Comparison of ENCODE assay signal across 25 mouse cellular contexts in genomic region chr17:7808043-7808442, GRCm38 (mm10). TPM values are rescaled to one million over a fixed set of nuclear protein-coding genes. Genes with fewer than 3 reads are reported as not detected.
"Had no signal": no experiment of that assay in that cellular context is flagged by ENCODE, and none has a peak within 500 bp of the region (broad histone marks: within the 10 kb centered on the region; RNA-seq: fewer than 3 reads in every experiment).

No protein-coding gene starts in this region.

- H3K4me1 ChIP-seq: heart, embryonic 13.5 days; heart, embryonic 15.5 days; hindbrain, embryonic 13.5 days; hindbrain, embryonic 15.5 days; kidney, embryonic 15.5 days; limb, embryonic 12.5 days; liver, embryonic 13.5 days; liver, embryonic 15.5 days had no signal

- DNase-seq: gastrocnemius, postnatal 10 days; heart, adult 11 months; heart, adult 2 months; heart, postnatal 14 days; heart, postnatal 36 days; kidney, adult 11 months; kidney, adult 9 months; kidney, postnatal 14 days; kidney, postnatal 36 days; layer of hippocampus, adult 9-11 months; layer of hippocampus, postnatal 36 days; liver; liver, embryonic 13.5 days had no signal

- ATAC-seq: hindbrain, postnatal 0 days; intestine, embryonic 16.5 days had no signal

- H3K27me3 ChIP-seq: heart, embryonic 15.5 days; hindbrain, embryonic 13.5 days; hindbrain, embryonic 15.5 days; kidney, embryonic 15.5 days; limb, embryonic 12.5 days; liver, embryonic 13.5 days; liver, embryonic 15.5 days had no signal

- H3K9ac ChIP-seq: heart, embryonic 13.5 days; heart, embryonic 15.5 days; hindbrain, embryonic 13.5 days; hindbrain, embryonic 15.5 days; kidney, embryonic 15.5 days; limb, embryonic 12.5 days; liver, embryonic 13.5 days; liver, embryonic 15.5 days had no signal

- H3K27ac ChIP-seq: heart, adult 2 months; heart, embryonic 13.5 days; heart, embryonic 15.5 days; hindbrain, embryonic 13.5 days; hindbrain, embryonic 15.5 days; hindbrain, postnatal 0 days; kidney, embryonic 15.5 days; kidney, postnatal 0 days; limb, embryonic 10.5 days; limb, embryonic 12.5 days; liver, embryonic 13.5 days; liver, embryonic 15.5 days had no signal

- H3K9me3 ChIP-seq: heart, embryonic 13.5 days; heart, embryonic 15.5 days; hindbrain, embryonic 13.5 days; hindbrain, embryonic 15.5 days; kidney, embryonic 15.5 days; limb, embryonic 10.5 days; limb, embryonic 12.5 days; liver, embryonic 13.5 days; liver, embryonic 15.5 days had no signal

- H3K36me3 ChIP-seq: heart, embryonic 13.5 days; heart, embryonic 15.5 days; hindbrain, embryonic 13.5 days; hindbrain, embryonic 15.5 days; kidney, embryonic 15.5 days; limb, embryonic 10.5 days; limb, embryonic 12.5 days; liver, embryonic 13.5 days; liver, embryonic 15.5 days had no signal

- H3K4me3 ChIP-seq: heart, adult 2 months; heart, embryonic 13.5 days; heart, embryonic 15.5 days; hindbrain, embryonic 13.5 days; hindbrain, embryonic 15.5 days; kidney, embryonic 15.5 days; limb, embryonic 10.5 days; limb, embryonic 12.5 days; liver, embryonic 13.5 days; liver, embryonic 15.5 days had no signal

RNA-seq across cellular contexts. Expression of gene Fndc1, which starts 19.1 kb away (rescaled TPM):
- total RNA-seq: hematopoietic stem cell, adult 5-6 weeks had no signal
